Mouse (Mus musculus): Measurements from ENCODE around the gene Hsd17b11.
A peak's percentile ranks its signal among the peaks of the same experiment; 100 is the strongest.

Gene Hsd17b11

GRCm38 (mm10) chr5:104021597-104022378 is at the start of gene Hsd17b11:
Gene Hsd17b11, minus strand, starts transcription at chr5:104021919.
- DNase-seq (ENCODE audit: low spot score), result peak; percentile 91

GRCm38 (mm10) chr5:104071048-104071447 is 49.3 kb upstream of the Hsd17b11 start:
- DNase-seq (ENCODE audit: low spot score), result no peak

- DNase-seq (ENCODE audit: low spot score), result no peak
Observed at GRCm38 (mm10) chr5:104068751-104069150, 47.0 kb upstream of the Hsd17b11 start.

DNA sequence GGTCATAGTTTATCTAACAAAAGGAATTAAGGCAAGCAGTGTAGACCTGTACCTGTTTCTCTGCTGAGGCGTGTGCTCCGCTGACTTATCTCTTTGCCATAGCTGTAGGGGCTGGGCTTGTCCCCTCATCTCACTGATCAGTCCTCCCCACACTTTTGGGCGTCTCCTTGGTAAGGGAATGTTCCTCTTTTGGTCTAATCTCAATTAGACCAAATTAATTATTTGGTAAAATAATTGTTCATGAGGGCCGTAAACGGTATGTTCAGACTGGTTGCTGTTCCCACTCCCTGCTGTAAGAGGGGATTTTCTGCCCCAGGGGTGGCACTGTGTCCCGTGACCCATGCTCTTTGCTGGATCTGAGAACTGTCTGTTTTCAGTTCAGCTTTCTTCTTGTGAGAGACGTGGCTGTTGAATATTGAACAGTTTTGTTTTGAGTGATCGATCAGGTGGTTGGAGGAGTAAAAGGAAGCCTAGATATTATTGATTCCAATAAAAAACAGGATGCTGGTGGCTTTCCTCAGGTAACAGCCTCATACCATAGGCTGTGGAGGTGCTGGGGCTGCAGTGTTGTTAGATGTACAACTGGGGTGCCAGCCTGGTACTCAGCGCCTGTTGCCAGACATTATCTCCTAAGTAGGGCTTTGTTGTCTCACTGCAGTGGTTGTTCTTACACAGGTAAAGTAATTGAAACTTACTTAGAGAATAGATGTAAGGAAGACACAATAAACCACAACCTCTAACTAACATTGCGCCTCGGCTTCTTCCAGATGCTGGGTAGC is 41.2 kb upstream of the Hsd17b11 start:
- no peak for DNase-seq (ENCODE audit: low spot score)

DNA sequence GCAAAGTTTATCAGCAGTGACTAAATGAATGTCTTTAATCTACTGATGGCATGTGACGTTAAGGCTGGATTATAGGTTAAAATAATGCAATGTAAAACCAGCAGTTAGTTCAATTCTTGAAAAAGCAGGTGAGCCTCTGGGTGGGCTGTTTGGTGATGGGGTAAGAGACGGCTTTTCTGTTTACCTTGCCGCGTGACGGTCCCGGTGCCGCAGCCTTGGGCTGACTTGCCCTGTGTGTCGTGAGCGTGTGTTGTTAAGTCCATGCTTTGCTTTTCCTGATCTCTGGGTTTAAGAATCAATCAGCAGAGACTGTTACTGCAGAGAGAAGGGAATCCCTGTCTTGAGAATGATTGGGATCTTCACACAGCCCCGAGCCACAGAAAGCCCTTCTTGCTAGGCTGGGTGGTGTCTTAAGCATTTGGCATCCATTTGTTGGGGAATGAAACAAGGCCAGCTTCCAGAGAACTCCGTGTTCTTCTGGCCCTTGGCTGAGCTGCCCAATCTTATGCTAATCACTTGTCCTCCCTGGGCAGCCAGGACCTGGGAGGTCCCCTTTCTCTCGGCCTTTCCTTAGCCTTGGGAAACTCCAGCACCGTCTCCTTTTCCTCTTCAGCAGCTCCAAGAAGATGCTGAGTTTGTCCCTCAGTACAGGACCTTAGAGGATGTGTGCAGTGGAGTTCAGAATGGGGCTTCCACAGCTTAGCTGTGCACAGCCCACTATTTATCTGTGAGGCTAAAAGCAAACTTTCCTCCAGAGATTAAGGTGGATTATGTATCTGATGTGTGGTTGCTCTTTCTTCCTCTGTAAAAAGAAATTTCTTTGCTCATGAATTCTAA is 40.4 kb upstream of the Hsd17b11 start:
- DNase-seq (ENCODE audit: low spot score), result peak; percentile 13

- DNase-seq (ENCODE audit: low spot score), result no peak
Observed at GRCm38 (mm10) chr5:104060429-104060828, 38.7 kb upstream of the Hsd17b11 start.

GRCm38 (mm10) chr5:104059628-104060027 is 37.9 kb upstream of the Hsd17b11 start:
- DNase-seq (ENCODE audit: low spot score), result no peak

GRCm38 (mm10) chr5:104058021-104058420 is 36.3 kb upstream of the Hsd17b11 start:
- DNase-seq (ENCODE audit: low spot score), result no peak

GRCm38 (mm10) chr5:104056295-104056694 is 34.6 kb upstream of the Hsd17b11 start:
- no peak for DNase-seq (ENCODE audit: low spot score)

DNA sequence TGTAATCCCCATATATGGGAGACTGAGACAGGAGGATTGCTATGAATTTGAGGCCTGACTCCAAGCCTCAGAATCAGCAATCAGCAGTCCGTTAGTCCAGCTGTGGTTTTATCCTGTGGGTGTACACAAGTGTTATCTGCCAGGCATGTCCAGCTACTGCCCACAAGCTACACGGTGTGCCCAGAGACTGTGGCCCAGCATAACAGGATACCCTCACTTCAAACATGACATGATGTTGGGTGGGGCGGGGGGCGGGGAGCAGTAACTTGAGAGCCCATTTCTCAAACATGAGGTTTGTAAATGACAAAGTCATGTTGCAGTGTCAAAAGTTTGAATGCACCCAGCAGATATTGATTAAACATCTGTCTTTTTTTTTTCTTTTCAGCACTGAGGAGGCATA is 34.1 kb upstream of the Hsd17b11 start:
- DNase-seq (ENCODE audit: low spot score), result no peak

GRCm38 (mm10) chr5:104054938-104055337 is 33.2 kb upstream of the Hsd17b11 start:
- no peak for DNase-seq (ENCODE audit: low spot score)

GRCm38 (mm10) chr5:104052956-104053355 is 31.2 kb upstream of the Hsd17b11 start:
- DNase-seq (ENCODE audit: low spot score), result no peak

DNA sequence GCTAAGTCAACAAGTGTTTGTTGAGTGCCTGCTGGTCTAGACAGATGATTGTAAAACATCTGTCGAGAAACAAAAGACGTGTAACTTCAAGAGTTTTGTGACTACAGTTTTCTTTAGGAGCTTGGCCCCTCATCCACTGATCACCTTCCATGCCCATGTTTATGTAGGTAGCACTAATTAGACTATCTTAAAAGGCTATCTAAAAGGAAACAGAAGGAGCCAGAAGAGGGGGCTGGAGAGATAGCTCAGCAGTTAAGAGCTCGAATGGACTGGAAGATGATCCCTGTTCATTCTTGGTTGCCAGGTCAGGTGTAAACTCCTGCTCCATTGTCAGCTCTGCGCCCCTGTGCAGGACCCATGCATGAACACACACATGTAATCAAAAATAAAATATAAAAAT is 26.4 kb upstream of the Hsd17b11 start:
- no peak for DNase-seq (ENCODE audit: low spot score)

- no peak for DNase-seq (ENCODE audit: low spot score)
Observed at GRCm38 (mm10) chr5:104047200-104048105, 25.7 kb upstream of the Hsd17b11 start.

GRCm38 (mm10) chr5:104046256-104047199 is 24.8 kb upstream of the Hsd17b11 start, which contains the start of gene Nudt9:
Gene Nudt9, plus strand, starts transcription at chr5:104046306.
- peak; percentile 97 for DNase-seq (ENCODE audit: low spot score)

GRCm38 (mm10) chr5:104043704-104044103 is 22.0 kb upstream of the Hsd17b11 start:
- DNase-seq (ENCODE audit: low spot score), result no peak

GRCm38 (mm10) chr5:104042906-104043305 is 21.2 kb upstream of the Hsd17b11 start:
- DNase-seq (ENCODE audit: low spot score), result no peak

GRCm38 (mm10) chr5:104039154-104039932 is 17.6 kb upstream of the Hsd17b11 start:
- no peak for DNase-seq (ENCODE audit: low spot score)

DNA sequence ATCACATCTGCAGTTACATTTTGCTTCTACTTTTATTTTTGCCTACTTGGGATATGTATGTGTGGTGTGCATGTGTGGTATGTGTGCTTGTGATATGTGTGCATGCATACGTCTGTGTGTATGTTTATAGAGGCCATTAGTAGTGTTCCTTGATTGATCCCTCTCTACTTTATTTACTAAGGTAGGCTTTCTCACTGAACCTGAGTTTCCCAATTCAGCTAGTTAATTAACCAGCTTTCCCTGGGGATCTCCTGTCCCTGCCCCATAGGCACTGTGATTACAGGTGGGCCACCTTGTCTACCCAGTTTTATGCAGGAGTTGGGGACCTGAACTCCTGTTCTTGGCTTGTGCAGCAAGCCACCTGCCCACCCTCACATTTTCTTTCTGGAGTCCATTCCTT is 15.0 kb upstream of the Hsd17b11 start:
- DNase-seq (ENCODE audit: low spot score), result no peak

All from ovary, adult 18-20 months (tissue).